Mouse (Mus musculus) midbrain, embryonic 11.5 days (tissue): ENCODE results near the gene Tnfsf11. TPM values are rescaled to one million over a fixed set of nuclear protein-coding genes. Genes with fewer than 3 reads are reported as not detected.

ENCODE experiments used
- ATAC-seq: fragments of 200-750 bp; cut with Nextera tagmentation; 2 replicates; pipeline ENCODE4 v1.8.0; 2017; ENCODE audit warnings: moderate TSS enrichment, moderate library complexity; ENCODE audit not compliant: low FRiP score
- DNase-seq: peaks from one replicate; pipeline ENCODE4 v3.0.0; 2015; ENCODE audit warnings: low spot score; ENCODE audit errors: missing footprints
- H3K27ac ChIP-seq: fragments of 300-500 bp; sonication (generic); 2 replicates; pipeline ENCODE4 v1.5.1; 2014; ENCODE audit warnings: low read depth, low read length
- H3K27me3 ChIP-seq: fragments of 300-500 bp; sonication (generic); 2 replicates; pipeline ENCODE4 v1.6.1; 2014; ENCODE audit warnings: mild to moderate bottlenecking, low read length, moderate library complexity, mixed read lengths; ENCODE audit not compliant: control insufficient read depth, insufficient read depth
- H3K36me3 ChIP-seq: fragments of 300-500 bp; sonication (generic); 2 replicates; pipeline ENCODE4 v1.6.1; 2014; ENCODE audit warnings: mild to moderate bottlenecking, low read length, moderate library complexity, mixed read lengths; ENCODE audit not compliant: control insufficient read depth, insufficient read depth
- H3K4me1 ChIP-seq: fragments of 300-500 bp; sonication (generic); 2 replicates; pipeline ENCODE4 v1.6.1; 2014; ENCODE audit warnings: low read length; ENCODE audit not compliant: control insufficient read depth, insufficient read depth
- H3K4me2 ChIP-seq: fragments of 300-500 bp; sonication (generic); 2 replicates; pipeline ENCODE4 v1.6.1; 2014; ENCODE audit warnings: mild to moderate bottlenecking, moderate library complexity
- H3K4me3 ChIP-seq: fragments of 300-500 bp; sonication (generic); 2 replicates; pipeline ENCODE4 v1.5.1; 2014; ENCODE audit warnings: low read depth, low read length
- H3K9ac ChIP-seq: fragments of 300-500 bp; sonication (generic); 2 replicates; pipeline ENCODE4 v1.6.1; 2014; ENCODE audit warnings: low read length
- H3K9me3 ChIP-seq: fragments of 300-500 bp; sonication (generic); 2 replicates; pipeline ENCODE4 v1.6.1; 2016; ENCODE audit warnings: low read length; ENCODE audit not compliant: control insufficient read depth
- WGBS: fragments of 180-500 bp; shearing (Covaris S2); extraction: QIAGEN DNeasy Blood & Tissue Kit; methylation state at CpG from one replicate; pipeline ENCODE4 v1.1.7; 2014; 5-methylcytosine and 5-hydroxymethylcytosine counted together
- polyA plus RNA-seq: library from polyadenylated mRNA; unstranded; fragments of >200 nt; fragmentation: Nextera tagmentation; extraction: Ambion mirVana; gene quantifications from 2 replicates; pipeline ENCODE4 v1.2.1, GENCODE M21; 2014

Gene Tnfsf11
- 0.07 and 0.10 TPM in 2 replicates for polyA plus RNA-seq

- under 1% methylated on average over 50 of the region's 51 CpGs for WGBS
- DNase-seq (peak; percentile 88), ATAC-seq (peak; percentile 55)
- Histone ChIP-seq H3K4me1 (peaks cover 5% of the 10 kb centered on the region), H3K27me3 (peaks cover 24% of the 10 kb centered on the region), H3K9ac (peak within 1 kb of the TSS; percentile 55), H3K9me3 (no peaks in the 10 kb centered on the region), H3K36me3 (no peaks in the 10 kb centered on the region), H3K4me2 (peak within 1 kb of the TSS; percentile 88), H3K4me3 (peak within 1 kb of the TSS; percentile 42), H3K27ac (no peak within 1 kb of the TSS)
Observed at GRCm38 (mm10) chr14:78307286-78308237, at the start of gene Tnfsf11. TSS of gene Tnfsf11 (minus strand) at chr14:78308043.

- no peaks in the 10 kb centered on the region for H3K36me3 ChIP-seq
- no peaks in the 10 kb centered on the region for H3K4me1 ChIP-seq
- ATAC-seq (no peak), DNase-seq (no peak)
- 70% methylated on average over 8 of the region's 8 CpGs for WGBS
- no peak overlapping the region for H3K27ac ChIP-seq
- no peaks in the 10 kb centered on the region for H3K27me3 ChIP-seq
- no peak overlapping the region for H3K9ac ChIP-seq
- no peak overlapping the region for H3K4me2 ChIP-seq
- no peak overlapping the region for H3K4me3 ChIP-seq
- H3K9me3 ChIP-seq: no peaks in the 10 kb centered on the region
Observed at GRCm38 (mm10) chr14:78356764-78357163, 48.9 kb upstream of the Tnfsf11 start.

GRCm38 (mm10) chr14:78355381-78355780 is 47.5 kb upstream of the Tnfsf11 start:
- DNase-seq (no peak), ATAC-seq (no peak)
- Histone ChIP-seq H3K4me1 (no peaks in the 10 kb centered on the region), H3K27ac (no peak overlapping the region), H3K9me3 (no peaks in the 10 kb centered on the region), H3K4me3 (no peak overlapping the region), H3K27me3 (no peaks in the 10 kb centered on the region), H3K4me2 (no peak overlapping the region), H3K9ac (no peak overlapping the region), H3K36me3 (no peaks in the 10 kb centered on the region)
- 86% methylated on average over 4 of the region's 4 CpGs for WGBS

GRCm38 (mm10) chr14:78352865-78353264 is 45.0 kb upstream of the Tnfsf11 start:
- no peak overlapping the region for H3K4me2 ChIP-seq
- H3K27ac ChIP-seq: no peak overlapping the region
- DNase-seq (no peak), ATAC-seq (no peak)
- H3K27me3 ChIP-seq: no peaks in the 10 kb centered on the region
- no peaks in the 10 kb centered on the region for H3K4me1 ChIP-seq
- no peak overlapping the region for H3K4me3 ChIP-seq
- H3K9ac ChIP-seq: no peak overlapping the region
- 85% methylated on average over 4 of the region's 4 CpGs for WGBS
- H3K9me3 ChIP-seq: no peaks in the 10 kb centered on the region
- no peaks in the 10 kb centered on the region for H3K36me3 ChIP-seq

- Histone ChIP-seq H3K9me3 (no peaks in the 10 kb centered on the region), H3K27ac (no peak overlapping the region), H3K36me3 (no peaks in the 10 kb centered on the region), H3K27me3 (no peaks in the 10 kb centered on the region), H3K4me1 (no peaks in the 10 kb centered on the region), H3K4me3 (no peak overlapping the region), H3K4me2 (no peak overlapping the region), H3K9ac (no peak overlapping the region)
- WGBS: 90% methylated on average over 7 of the region's 7 CpGs
- DNase-seq: no peak
- no peak for ATAC-seq
Observed at GRCm38 (mm10) chr14:78351544-78351943, 43.7 kb upstream of the Tnfsf11 start.

- Histone ChIP-seq H3K36me3 (no peaks in the 10 kb centered on the region), H3K4me3 (no peak overlapping the region), H3K27ac (no peak overlapping the region), H3K9ac (no peak overlapping the region), H3K9me3 (no peaks in the 10 kb centered on the region), H3K27me3 (no peaks in the 10 kb centered on the region), H3K4me2 (no peak overlapping the region), H3K4me1 (no peaks in the 10 kb centered on the region)
- WGBS: 86% methylated on average over 2 of the region's 2 CpGs
- ATAC-seq (no peak), DNase-seq (no peak)
Observed at GRCm38 (mm10) chr14:78347715-78348114, 39.9 kb upstream of the Tnfsf11 start.

GRCm38 (mm10) chr14:78343007-78343406 is 35.2 kb upstream of the Tnfsf11 start:
- H3K4me3 ChIP-seq: no peak overlapping the region
- 84% methylated on average over 8 of the region's 8 CpGs for WGBS
- H3K4me1 ChIP-seq: no peaks in the 10 kb centered on the region
- no peaks in the 10 kb centered on the region for H3K9me3 ChIP-seq
- no peaks in the 10 kb centered on the region for H3K27me3 ChIP-seq
- no peak overlapping the region for H3K9ac ChIP-seq
- no peak overlapping the region for H3K4me2 ChIP-seq
- no peak for DNase-seq
- ATAC-seq: no peak
- H3K27ac ChIP-seq: no peak overlapping the region
- no peaks in the 10 kb centered on the region for H3K36me3 ChIP-seq

GRCm38 (mm10) chr14:78342146-78342545 is 34.3 kb upstream of the Tnfsf11 start:
- Histone ChIP-seq H3K4me1 (no peaks in the 10 kb centered on the region), H3K4me2 (no peak overlapping the region), H3K9ac (no peak overlapping the region), H3K4me3 (no peak overlapping the region), H3K27me3 (no peaks in the 10 kb centered on the region), H3K36me3 (no peaks in the 10 kb centered on the region), H3K27ac (no peak overlapping the region), H3K9me3 (no peaks in the 10 kb centered on the region)
- ATAC-seq: no peak
- DNase-seq: no peak
- 79% methylated on average over 4 of the region's 4 CpGs for WGBS

GRCm38 (mm10) chr14:78333341-78333740 is 25.5 kb upstream of the Tnfsf11 start:
- Histone ChIP-seq H3K4me1 (no peaks in the 10 kb centered on the region), H3K9me3 (no peaks in the 10 kb centered on the region), H3K27ac (no peak overlapping the region), H3K4me2 (no peak overlapping the region), H3K36me3 (no peaks in the 10 kb centered on the region), H3K9ac (no peak overlapping the region), H3K4me3 (no peak overlapping the region), H3K27me3 (no peaks in the 10 kb centered on the region)
- WGBS: 77% methylated on average over 3 of the region's 3 CpGs
- DNase-seq (no peak), ATAC-seq (no peak)
